Mouse (Mus musculus): ENCODE measurements around the gene Slc9a3r2. TPM values are rescaled to one million over a fixed set of nuclear protein-coding genes. Genes with fewer than 3 reads are reported as not detected.

Gene Slc9a3r2
- polyA plus RNA-seq, 1 experiment from 2014 or later, result 36.3 TPM

DNA sequence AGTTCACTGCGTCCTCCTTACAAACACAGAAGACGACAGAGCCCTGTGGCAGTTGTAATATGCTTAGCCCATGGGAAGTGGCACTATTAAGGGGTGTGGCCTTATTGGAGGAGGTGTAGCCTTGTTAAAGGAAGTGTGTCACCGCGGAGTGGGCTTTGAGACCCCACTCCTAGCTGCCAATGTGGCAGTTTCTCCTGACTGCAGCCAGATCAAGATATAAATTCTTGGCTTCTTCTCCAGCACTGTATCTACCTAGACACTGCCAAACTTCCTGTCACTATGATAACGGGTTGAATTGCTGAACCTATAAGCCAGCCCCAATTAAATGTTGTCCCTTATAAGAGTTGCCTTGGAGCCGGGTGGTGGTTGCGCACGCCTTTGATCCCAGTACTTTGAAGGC is 24.7 kb downstream of the Slc9a3r2 start:
- no peaks in the 10 kb centered on the region for H3K9me3 ChIP-seq (ENCODE audit: control insufficient read depth, low read length)
- no peaks in the 10 kb centered on the region for H3K4me1 ChIP-seq (replicated peaks; ENCODE audit: control insufficient read depth, insufficient read depth, low read length)
- no peaks in the 10 kb centered on the region for H3K27me3 ChIP-seq (ENCODE audit: control insufficient read depth, insufficient read depth, low read length)
- ATAC-seq (ENCODE audit: low FRiP score) (no peak), DNase-seq (ENCODE audit: low spot score) (no peak)
- H3K36me3 ChIP-seq (ENCODE audit: control insufficient read depth, insufficient read depth, low read length), result peaks cover 16% of the 10 kb centered on the region; the same call in 1 of the 2 replicates
- no peak overlapping the region for H3K27ac ChIP-seq (ENCODE audit: low read depth, low read length)
- H3K4me3 ChIP-seq (ENCODE audit: low read depth, low read length), result no peak overlapping the region
- no peak overlapping the region for H3K4me2 ChIP-seq (replicated peaks; ENCODE audit: low read depth, low read length)
- no peak overlapping the region for H3K9ac ChIP-seq (ENCODE audit: low read depth, low read length)
- WGBS, result 93% methylated on average over 8 of the region's 8 CpGs

DNA sequence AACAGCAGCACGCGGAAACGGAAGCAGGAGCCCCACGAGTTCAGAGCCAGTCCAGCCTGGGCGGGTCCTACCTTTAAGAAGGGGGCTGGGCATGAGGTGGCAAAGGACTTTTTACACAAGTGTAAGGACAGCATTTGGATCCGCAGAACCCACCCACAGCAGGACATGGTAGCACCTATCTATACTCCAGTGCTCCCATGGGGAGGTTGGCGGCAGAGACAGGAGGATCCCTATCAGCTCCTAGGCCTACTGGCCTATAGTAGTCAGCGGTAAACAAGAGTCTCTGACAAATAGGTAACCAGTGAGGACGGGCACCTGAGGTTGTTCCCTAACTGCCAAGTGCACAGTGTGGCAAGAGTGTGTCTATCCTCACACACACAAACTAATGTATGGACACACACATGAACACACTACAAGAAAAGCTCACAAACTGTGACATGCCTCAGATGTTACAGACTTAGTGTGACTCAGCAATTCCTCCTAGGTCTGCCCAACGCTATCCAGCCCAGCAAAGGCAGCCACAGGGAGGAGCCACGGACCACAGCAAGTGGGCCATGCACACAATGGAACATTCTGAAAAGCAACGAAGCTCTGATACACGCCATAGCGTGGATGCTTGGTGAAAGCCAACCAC is 32.4 kb downstream of the Slc9a3r2 start:
- H3K36me3 ChIP-seq (ENCODE audit: control insufficient read depth, insufficient read depth, low read length), result peaks cover 28% of the 10 kb centered on the region; the same call in 1 of the 2 replicates
- H3K4me3 ChIP-seq (ENCODE audit: low read depth, low read length), result no peak overlapping the region
- DNase-seq (ENCODE audit: low spot score) (no peak), ATAC-seq (ENCODE audit: low FRiP score) (no peak)
- H3K27me3 ChIP-seq (ENCODE audit: control insufficient read depth, insufficient read depth, low read length), result no peaks in the 10 kb centered on the region
- no peaks in the 10 kb centered on the region for H3K4me1 ChIP-seq (replicated peaks; ENCODE audit: control insufficient read depth, insufficient read depth, low read length)
- no peak overlapping the region for H3K27ac ChIP-seq (ENCODE audit: low read depth, low read length)
- no peaks in the 10 kb centered on the region for H3K9me3 ChIP-seq (ENCODE audit: control insufficient read depth, low read length)
- WGBS, result 88% methylated on average over 14 of the region's 14 CpGs
- no peak overlapping the region for H3K9ac ChIP-seq (ENCODE audit: low read depth, low read length)
- H3K4me2 ChIP-seq (replicated peaks; ENCODE audit: low read depth, low read length), result no peak overlapping the region

DNA sequence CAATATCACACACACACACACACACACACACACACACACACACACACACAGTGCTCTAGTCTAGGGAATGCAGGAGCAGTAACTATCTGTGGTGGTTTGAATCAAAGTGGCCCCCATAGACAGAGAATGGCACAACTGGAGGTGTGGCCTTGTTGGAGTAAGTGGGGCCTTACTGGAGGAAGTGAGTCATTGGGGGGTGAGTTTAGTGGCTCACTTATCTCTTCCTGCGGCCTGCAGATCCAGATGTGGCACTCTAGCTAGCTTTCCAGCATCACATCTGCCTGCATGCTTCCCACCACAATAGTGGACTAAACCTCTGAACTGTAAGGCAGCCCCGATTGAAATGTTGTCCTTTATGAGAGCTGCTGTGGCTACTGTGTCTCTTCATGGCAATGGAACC is 39.4 kb downstream of the Slc9a3r2 start:
- Histone ChIP-seq H3K4me1 (replicated peaks; ENCODE audit: control insufficient read depth, insufficient read depth, low read length) (no peaks in the 10 kb centered on the region), H3K9me3 (ENCODE audit: control insufficient read depth, low read length) (no peaks in the 10 kb centered on the region), H3K27me3 (ENCODE audit: control insufficient read depth, insufficient read depth, low read length) (no peaks in the 10 kb centered on the region), H3K27ac (ENCODE audit: low read depth, low read length) (no peak overlapping the region), H3K4me3 (ENCODE audit: low read depth, low read length) (no peak overlapping the region), H3K4me2 (replicated peaks; ENCODE audit: low read depth, low read length) (no peak overlapping the region), H3K36me3 (ENCODE audit: control insufficient read depth, insufficient read depth, low read length) (0 out of 2 replicates have a peak, but pooled peaks cover 5% of the 10 kb centered on the region), H3K9ac (ENCODE audit: low read depth, low read length) (no peak overlapping the region)
- WGBS, result 90% methylated on average over 2 of the region's 2 CpGs
- no peak for DNase-seq (ENCODE audit: low spot score)
- no peak for ATAC-seq (ENCODE audit: low FRiP score)

DNA sequence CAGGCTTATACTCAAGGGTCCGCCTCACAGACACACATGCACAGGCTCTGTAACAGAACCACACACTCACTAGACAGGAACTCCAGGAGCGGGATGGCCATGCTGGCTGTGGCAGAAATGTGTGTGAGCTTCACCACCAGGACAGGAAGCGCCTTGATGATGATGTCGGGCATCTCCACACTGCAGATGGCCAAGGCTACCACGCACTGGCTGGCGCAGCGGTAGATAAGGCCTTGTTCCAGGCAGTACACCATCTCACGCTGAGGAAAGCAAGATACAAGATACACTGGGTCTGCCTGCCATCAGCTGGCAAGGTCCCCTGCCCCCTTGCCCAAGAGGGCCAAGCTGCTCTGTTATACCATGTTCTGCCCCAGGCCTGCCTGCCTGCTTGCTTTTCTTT is 41.3 kb downstream of the Slc9a3r2 start:
- H3K4me1 ChIP-seq (replicated peaks; ENCODE audit: control insufficient read depth, insufficient read depth, low read length), result no peaks in the 10 kb centered on the region
- H3K4me2 ChIP-seq (replicated peaks; ENCODE audit: low read depth, low read length), result no peak overlapping the region
- H3K4me3 ChIP-seq (ENCODE audit: low read depth, low read length), result no peak overlapping the region
- no peaks in the 10 kb centered on the region for H3K9me3 ChIP-seq (ENCODE audit: control insufficient read depth, low read length)
- no peak overlapping the region for H3K9ac ChIP-seq (ENCODE audit: low read depth, low read length)
- H3K36me3 ChIP-seq (ENCODE audit: control insufficient read depth, insufficient read depth, low read length), result peaks cover 3% of the 10 kb centered on the region; the same call in 1 of the 2 replicates
- WGBS, result 94% methylated on average over 8 of the region's 8 CpGs
- no peak for ATAC-seq (ENCODE audit: low FRiP score)
- H3K27me3 ChIP-seq (ENCODE audit: control insufficient read depth, insufficient read depth, low read length), result no peaks in the 10 kb centered on the region
- no peak overlapping the region for H3K27ac ChIP-seq (ENCODE audit: low read depth, low read length)
- DNase-seq (ENCODE audit: low spot score), result no peak

DNA sequence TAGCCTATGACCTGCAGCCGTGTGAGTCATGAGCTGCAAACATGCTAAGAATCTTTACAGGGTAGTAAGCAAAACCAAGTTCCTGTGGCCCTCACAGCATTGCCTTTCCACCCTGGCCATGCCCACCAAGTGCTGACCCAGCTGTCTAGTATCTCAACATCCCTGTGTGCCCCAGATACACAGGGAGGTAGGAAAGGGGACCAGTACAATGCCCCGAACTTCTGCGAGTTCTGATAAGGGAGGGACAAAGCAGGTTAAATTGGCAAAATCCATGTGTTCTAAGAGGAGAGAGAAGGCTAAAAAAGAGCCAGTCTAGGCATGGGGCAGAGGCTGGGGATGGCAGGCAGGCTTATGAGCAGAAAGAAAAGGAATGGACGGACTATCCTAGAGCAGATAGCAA is 41.8 kb downstream of the Slc9a3r2 start:
- 91% methylated on average over 4 of the region's 4 CpGs for WGBS
- Histone ChIP-seq H3K36me3 (ENCODE audit: control insufficient read depth, insufficient read depth, low read length) (peaks cover 3% of the 10 kb centered on the region; the same call in 1 of the 2 replicates), H3K9me3 (ENCODE audit: control insufficient read depth, low read length) (no peaks in the 10 kb centered on the region), H3K27me3 (ENCODE audit: control insufficient read depth, insufficient read depth, low read length) (no peaks in the 10 kb centered on the region), H3K9ac (ENCODE audit: low read depth, low read length) (no peak overlapping the region), H3K27ac (ENCODE audit: low read depth, low read length) (no peak overlapping the region), H3K4me2 (replicated peaks; ENCODE audit: low read depth, low read length) (no peak overlapping the region), H3K4me1 (replicated peaks; ENCODE audit: control insufficient read depth, insufficient read depth, low read length) (no peaks in the 10 kb centered on the region), H3K4me3 (ENCODE audit: low read depth, low read length) (no peak overlapping the region)
- DNase-seq (ENCODE audit: low spot score) (no peak), ATAC-seq (ENCODE audit: low FRiP score) (no peak)

DNA sequence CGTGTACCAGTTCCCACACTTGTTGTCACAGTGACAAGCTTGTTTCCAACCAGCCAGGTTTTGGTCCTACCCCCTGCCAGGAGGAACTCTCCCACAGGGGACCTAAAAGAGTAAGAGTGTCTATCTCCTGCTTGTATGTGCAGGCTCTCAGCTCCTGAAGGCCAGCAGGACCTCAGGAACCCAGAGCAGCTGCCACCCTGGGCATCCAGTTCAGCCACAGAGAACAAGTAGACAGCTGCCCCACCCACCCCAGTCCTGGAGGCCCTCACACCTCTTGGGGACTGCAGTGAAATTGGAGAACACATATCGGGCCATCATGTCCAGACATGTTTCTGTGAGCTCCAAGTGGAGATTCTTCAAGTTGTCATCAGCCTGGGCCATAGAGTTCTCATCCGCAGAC is 45.6 kb downstream of the Slc9a3r2 start:
- peaks cover 3% of the 10 kb centered on the region; the same call in 1 of the 2 replicates for H3K36me3 ChIP-seq (ENCODE audit: control insufficient read depth, insufficient read depth, low read length)
- ATAC-seq (ENCODE audit: low FRiP score), result no peak
- 95% methylated on average over 3 of the region's 3 CpGs for whole genome bisulfite sequencing

DNA sequence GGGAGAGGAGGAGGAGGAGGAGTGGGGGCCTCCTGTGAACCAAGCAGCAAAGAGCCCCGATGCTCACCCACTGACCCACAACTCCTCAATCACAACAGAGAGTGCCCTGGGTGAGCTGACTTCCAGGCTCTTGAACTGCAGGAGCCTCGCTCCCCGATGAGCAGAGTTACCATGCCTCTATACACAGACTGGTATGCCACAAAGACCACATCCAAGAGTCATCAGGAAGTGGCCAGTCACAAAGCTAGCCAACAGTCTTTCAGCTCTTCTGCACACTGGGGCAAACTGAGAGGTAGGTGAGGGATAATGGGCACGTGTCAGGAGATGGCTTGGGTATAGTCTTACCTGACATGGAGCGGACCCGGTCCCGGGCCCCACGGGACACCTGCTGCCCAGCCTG is 46.2 kb downstream of the Slc9a3r2 start:
- Histone ChIP-seq H3K36me3 (ENCODE audit: control insufficient read depth, insufficient read depth, low read length) (peaks cover 3% of the 10 kb centered on the region; the same call in 1 of the 2 replicates), H3K4me1 (replicated peaks; ENCODE audit: control insufficient read depth, insufficient read depth, low read length) (no peaks in the 10 kb centered on the region), H3K9me3 (ENCODE audit: control insufficient read depth, low read length) (no peaks in the 10 kb centered on the region), H3K27ac (ENCODE audit: low read depth, low read length) (no peak overlapping the region), H3K9ac (ENCODE audit: low read depth, low read length) (no peak overlapping the region), H3K27me3 (ENCODE audit: control insufficient read depth, insufficient read depth, low read length) (no peaks in the 10 kb centered on the region), H3K4me3 (ENCODE audit: low read depth, low read length) (no peak overlapping the region), H3K4me2 (replicated peaks; ENCODE audit: low read depth, low read length) (no peak overlapping the region)
- DNase-seq (ENCODE audit: low spot score), result no peak
- no peak for ATAC-seq (ENCODE audit: low FRiP score)
- WGBS, result 91% methylated on average over 8 of the region's 8 CpGs

More for the DNA sequence above, 45.6 kb downstream of the Slc9a3r2 start:
- Histone ChIP-seq H3K9ac (ENCODE audit: low read depth, low read length) (no peak overlapping the region), H3K4me2 (replicated peaks; ENCODE audit: low read depth, low read length) (no peak overlapping the region), H3K4me1 (replicated peaks; ENCODE audit: control insufficient read depth, insufficient read depth, low read length) (no peaks in the 10 kb centered on the region), H3K27ac (ENCODE audit: low read depth, low read length) (no peak overlapping the region), H3K27me3 (ENCODE audit: control insufficient read depth, insufficient read depth, low read length) (no peaks in the 10 kb centered on the region), H3K4me3 (ENCODE audit: low read depth, low read length) (no peak overlapping the region), H3K9me3 (ENCODE audit: control insufficient read depth, low read length) (no peaks in the 10 kb centered on the region)
- DNase-seq (ENCODE audit: low spot score), result no peak

DNA sequence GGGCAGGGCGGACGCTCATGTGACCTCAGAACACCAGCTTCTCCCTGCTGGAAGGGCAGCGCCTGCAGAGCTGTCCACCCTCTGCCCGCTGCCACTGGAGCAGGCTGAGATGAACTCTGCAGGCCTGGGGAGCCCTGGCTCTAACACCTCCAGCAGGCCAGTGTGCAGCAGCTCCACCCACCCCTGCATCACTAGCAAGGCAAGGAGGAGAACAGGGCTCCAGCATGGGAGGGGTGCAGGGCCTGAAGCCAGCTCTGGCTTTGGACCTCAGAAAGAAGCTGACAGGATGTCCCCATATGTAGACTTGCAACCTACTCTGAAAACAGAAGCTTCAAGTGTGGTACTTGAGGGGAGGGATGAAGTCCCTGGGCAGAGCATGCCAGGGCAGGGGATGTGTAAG is 49.6 kb downstream of the Slc9a3r2 start:
- H3K4me1 ChIP-seq (replicated peaks; ENCODE audit: control insufficient read depth, insufficient read depth, low read length), result no peaks in the 10 kb centered on the region
- peaks cover 13% of the 10 kb centered on the region for H3K36me3 ChIP-seq (ENCODE audit: control insufficient read depth, insufficient read depth, low read length)
- no peaks in the 10 kb centered on the region for H3K9me3 ChIP-seq (ENCODE audit: control insufficient read depth, low read length)
- DNase-seq (ENCODE audit: low spot score), result no peak
- no peak overlapping the region for H3K9ac ChIP-seq (ENCODE audit: low read depth, low read length)
- H3K27ac ChIP-seq (ENCODE audit: low read depth, low read length), result no peak overlapping the region
- H3K4me2 ChIP-seq (replicated peaks; ENCODE audit: low read depth, low read length), result no peak overlapping the region
- H3K27me3 ChIP-seq (ENCODE audit: control insufficient read depth, insufficient read depth, low read length), result no peaks in the 10 kb centered on the region
- H3K4me3 ChIP-seq (ENCODE audit: low read depth, low read length), result no peak overlapping the region
- WGBS, result 87% methylated on average over 4 of the region's 4 CpGs
- ATAC-seq (ENCODE audit: low FRiP score), result no peak

DNA sequence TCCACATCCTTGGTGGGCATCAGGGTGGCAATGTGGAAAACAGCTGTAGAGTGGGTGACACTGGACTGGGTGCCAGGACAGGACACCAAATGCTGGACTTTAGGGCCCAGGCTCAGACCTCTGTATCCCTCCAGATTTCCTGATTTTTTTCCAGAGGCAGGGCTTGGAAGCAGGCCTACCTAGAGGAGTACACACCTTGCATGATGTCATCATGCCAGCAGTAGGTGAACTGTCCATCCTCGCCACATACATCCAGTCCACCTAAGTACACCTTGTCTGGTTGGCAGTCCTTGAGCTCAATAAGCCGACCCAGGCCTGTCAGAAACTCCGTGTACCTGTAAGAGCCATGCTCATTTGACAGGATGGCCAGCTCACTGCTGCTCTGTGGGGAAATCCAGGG is 52.1 kb downstream of the Slc9a3r2 start:
- peaks cover 17% of the 10 kb centered on the region for H3K36me3 ChIP-seq (ENCODE audit: control insufficient read depth, insufficient read depth, low read length)
- H3K9me3 ChIP-seq (ENCODE audit: control insufficient read depth, low read length), result no peaks in the 10 kb centered on the region
- H3K27ac ChIP-seq (ENCODE audit: low read depth, low read length), result no peak overlapping the region
- no peaks in the 10 kb centered on the region for H3K4me1 ChIP-seq (replicated peaks; ENCODE audit: control insufficient read depth, insufficient read depth, low read length)
- no peak overlapping the region for H3K4me2 ChIP-seq (replicated peaks; ENCODE audit: low read depth, low read length)
- 96% methylated on average over 3 of the region's 3 CpGs for WGBS
- no peak overlapping the region for H3K4me3 ChIP-seq (ENCODE audit: low read depth, low read length)
- no peak overlapping the region for H3K9ac ChIP-seq (ENCODE audit: low read depth, low read length)
- DNase-seq (ENCODE audit: low spot score) (no peak), ATAC-seq (ENCODE audit: low FRiP score) (no peak)
- H3K27me3 ChIP-seq (ENCODE audit: control insufficient read depth, insufficient read depth, low read length), result no peaks in the 10 kb centered on the region

Measured in hindbrain, embryonic 11.5 days (tissue).